Mouse (Mus musculus) bone marrow, adult 2 months (tissue): ENCODE measurements around the gene Msrb1. TPM values are rescaled to one million over a fixed set of nuclear protein-coding genes. Genes with fewer than 3 reads are reported as not detected.
A peak's percentile ranks its signal among the peaks of the same experiment; 100 is the strongest.

Source experiments
- H3K27ac ChIP-seq: fragments of 200-500 bp; 2 replicates; pipeline ENCODE4 v1.5.1; 2012; ENCODE audit warnings: low read depth, mild to moderate bottlenecking, control low read depth, inconsistent platforms, low read length; ENCODE audit not compliant: control insufficient read depth, poor library complexity, insufficient read depth
- H3K4me1 ChIP-seq: fragments of 200-500 bp; 2 replicates; pipeline ENCODE4 v1.6.1; 2011; ENCODE audit warnings: low read length; ENCODE audit not compliant: control insufficient read depth, insufficient read depth
- H3K4me3 ChIP-seq: fragments of 200-500 bp; replicated peaks from 2 replicates; pipeline ENCODE3; 2011; ENCODE audit warnings: mild to moderate bottlenecking, low read depth, low read length, control low read depth; ENCODE audit not compliant: control insufficient read depth
- CTCF ChIP-seq: fragments of 200-500 bp; IDR thresholded peaks from 2 replicates; pipeline ENCODE4 v1.5.1; 2011; ENCODE audit warnings: low read length, control low read depth; ENCODE audit not compliant: control insufficient read depth, insufficient read depth
- POLR2A ChIP-seq: fragments of 200-500 bp; IDR thresholded peaks from 2 replicates; pipeline ENCODE4 v1.6.1; 2011; ENCODE audit warnings: low read depth, mild to moderate bottlenecking, control low read depth, low read length, borderline replicate concordance; ENCODE audit not compliant: control insufficient read depth
- WGBS: fragments of 180-500 bp; shearing (Covaris S2); methylation state at CpG from one replicate; pipeline ENCODE4 v1.1.7; 2018; 5-methylcytosine and 5-hydroxymethylcytosine counted together
- polyA plus RNA-seq: library from polyadenylated mRNA; stranded (reverse); fragments of >200 nt; gene quantifications from 2 replicates; pipeline ENCODE4 v1.2.4, GENCODE M21; 2011; ENCODE audit warnings: low replicate concordance; ENCODE audit not compliant: missing spikeins, insufficient read depth, insufficient read length

The Msrb1 gene
- 106 and 309 TPM in 2 replicates for polyA plus RNA-seq

DNA sequence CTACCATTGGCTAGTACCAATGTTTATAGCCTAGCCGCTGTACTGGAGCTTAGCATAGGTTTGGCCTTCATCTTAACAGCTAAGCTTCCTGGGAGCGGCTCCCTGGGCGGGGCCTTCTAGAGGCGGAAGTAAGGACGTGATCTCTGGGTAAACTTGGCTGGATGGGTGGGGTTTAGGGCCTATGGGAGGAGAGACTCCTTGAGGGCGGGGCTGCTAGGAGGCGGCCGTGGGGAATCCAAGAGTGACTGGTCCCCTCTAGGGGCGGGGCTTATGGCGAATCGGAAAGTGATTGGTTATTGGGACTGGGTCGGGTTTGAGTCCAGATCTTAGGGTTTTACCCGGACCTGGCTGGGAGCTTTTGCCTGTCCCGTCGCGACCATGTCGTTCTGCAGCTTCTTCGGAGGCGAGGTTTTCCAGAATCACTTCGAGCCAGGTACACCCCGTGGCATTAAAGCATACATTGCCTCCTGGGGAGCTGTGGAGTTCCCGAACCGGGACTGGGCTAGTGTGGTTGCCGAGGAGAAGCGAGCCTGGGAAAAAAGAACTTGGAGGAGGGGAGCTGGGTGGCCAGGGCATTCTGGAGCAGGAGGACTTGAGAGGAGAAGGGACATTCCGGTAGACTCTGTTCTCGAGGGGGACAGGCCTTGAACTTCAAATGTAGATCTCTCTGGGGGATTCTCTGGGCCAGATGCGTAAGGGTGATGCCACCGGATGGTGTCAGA is at the start of gene Msrb1:
Gene Msrb1 (plus strand): TSS at position 313 of the 722 bp plus-strand sequence.
- Histone ChIP-seq H3K4me1 (no peaks in the 10 kb centered on the region; the same call in none of the 2 replicates), H3K27ac (peak within 1 kb of the TSS; percentile 87), H3K4me3 (peak within 1 kb of the TSS; percentile 86)
- WGBS, result 1% methylated on average over 29 of the region's 29 CpGs
- TF ChIP-seq POLR2A (peak; percentile 89), CTCF (0 out of 2 replicates have a peak, but pooled peaks have one; percentile 5)

DNA sequence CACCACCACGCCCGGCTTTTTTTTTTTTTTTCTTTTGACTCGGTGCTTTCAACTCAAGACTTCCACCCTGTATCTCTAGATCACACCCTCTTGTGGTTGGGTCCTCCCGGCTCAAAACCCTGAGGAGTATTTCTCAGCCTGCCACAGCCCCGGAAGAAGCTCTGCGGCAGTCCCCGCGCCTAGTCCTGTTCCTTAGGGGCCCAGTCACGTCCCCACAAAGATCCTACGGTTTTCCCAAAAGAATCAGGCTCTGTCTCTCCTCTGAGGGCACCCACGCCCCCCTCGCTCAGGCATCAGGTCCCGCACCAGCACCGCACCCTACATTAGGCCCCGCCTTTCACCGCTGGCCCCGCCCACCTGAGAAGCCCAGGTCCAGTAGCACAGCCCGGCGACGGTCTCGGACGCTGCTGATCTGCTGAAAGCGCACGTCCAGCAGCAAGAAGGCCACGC is 49.3 kb upstream of the Msrb1 start:
- Histone ChIP-seq H3K4me1 (no peaks in the 10 kb centered on the region), H3K4me3 (peak overlapping the region; percentile 62), H3K27ac (no peak overlapping the region)
- TF ChIP-seq CTCF, result no peak
- no peak; the same call in 1 of the 2 replicates for TF ChIP-seq POLR2A
- under 1% methylated on average over 25 of the region's 25 CpGs for WGBS

DNA sequence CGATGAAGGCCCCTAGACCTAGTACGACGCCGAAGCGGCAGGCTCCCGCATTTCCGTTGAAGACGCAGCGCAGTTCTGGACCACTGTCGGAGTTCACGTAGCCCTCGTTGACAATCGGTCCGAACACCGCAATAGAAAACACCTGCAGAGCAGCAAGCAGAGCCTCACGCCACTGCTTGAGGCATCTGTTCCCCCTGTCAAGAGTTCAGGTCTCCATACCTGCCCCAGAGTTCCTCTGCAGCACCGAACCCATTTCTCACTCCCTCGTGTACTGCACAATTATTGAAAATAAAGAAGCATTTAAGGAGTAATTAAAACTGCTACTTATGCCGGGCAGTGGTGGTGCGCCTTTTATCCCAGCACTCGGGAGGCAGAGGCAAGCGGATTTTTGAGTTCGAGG is 48.8 kb upstream of the Msrb1 start:
- Histone ChIP-seq H3K27ac (no peak overlapping the region), H3K4me1 (no peaks in the 10 kb centered on the region), H3K4me3 (peak overlapping the region; percentile 62)
- WGBS, result 20% methylated on average over 23 of the region's 23 CpGs
- TF ChIP-seq CTCF (no peak), POLR2A (no peak)

DNA sequence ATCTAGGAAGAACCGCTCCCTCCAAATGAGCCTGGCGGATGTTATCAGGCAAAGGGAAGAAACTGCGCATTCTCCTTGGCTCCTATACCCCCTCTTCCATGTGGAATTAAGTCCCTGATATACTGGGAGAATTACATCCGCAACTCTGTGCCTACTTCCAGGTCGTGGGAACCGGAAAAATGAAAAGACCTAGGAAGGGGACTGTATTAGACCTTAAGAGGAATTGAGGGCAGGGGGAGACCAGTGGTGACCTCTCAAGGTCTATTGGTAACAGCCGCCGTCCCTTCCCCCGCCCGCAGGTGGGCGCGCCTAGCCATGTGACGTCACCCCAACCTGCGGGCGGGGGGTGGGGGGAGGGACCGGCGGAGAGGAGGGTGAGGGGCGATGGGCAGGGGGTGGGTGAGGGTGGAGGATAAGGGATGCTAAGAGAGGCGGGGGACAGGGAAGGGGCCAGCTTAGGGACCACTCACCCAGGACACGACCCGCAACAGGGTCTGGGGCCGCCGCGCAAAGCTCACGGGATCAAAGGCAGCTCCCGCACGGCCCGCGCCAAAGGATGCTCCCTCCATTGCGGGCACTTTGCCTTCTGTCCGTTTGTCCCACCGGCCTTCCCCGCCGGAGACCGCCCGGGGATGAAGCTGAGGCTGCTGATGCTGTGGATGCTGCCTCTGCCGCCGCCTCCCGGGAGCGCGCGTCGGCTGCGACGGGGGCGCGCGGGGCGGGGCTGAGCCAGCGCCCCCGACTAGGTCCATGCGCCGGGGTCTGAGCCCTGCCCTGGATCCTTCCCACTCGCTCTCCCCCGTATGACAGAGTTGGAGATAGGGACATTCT is 47.0 kb upstream of the Msrb1 start, which contains the start of gene Syngr3:
Gene Syngr3 (minus strand): TSS at position 705 of the 831 bp plus-strand sequence.
- no peak for TF ChIP-seq CTCF
- no peak for TF ChIP-seq POLR2A
- 3% methylated on average over 55 of the region's 55 CpGs for WGBS
- H3K4me1 ChIP-seq, result no peaks in the 10 kb centered on the region
- no peak within 1 kb of the TSS for H3K4me3 ChIP-seq
- no peak within 1 kb of the TSS for H3K27ac ChIP-seq

DNA sequence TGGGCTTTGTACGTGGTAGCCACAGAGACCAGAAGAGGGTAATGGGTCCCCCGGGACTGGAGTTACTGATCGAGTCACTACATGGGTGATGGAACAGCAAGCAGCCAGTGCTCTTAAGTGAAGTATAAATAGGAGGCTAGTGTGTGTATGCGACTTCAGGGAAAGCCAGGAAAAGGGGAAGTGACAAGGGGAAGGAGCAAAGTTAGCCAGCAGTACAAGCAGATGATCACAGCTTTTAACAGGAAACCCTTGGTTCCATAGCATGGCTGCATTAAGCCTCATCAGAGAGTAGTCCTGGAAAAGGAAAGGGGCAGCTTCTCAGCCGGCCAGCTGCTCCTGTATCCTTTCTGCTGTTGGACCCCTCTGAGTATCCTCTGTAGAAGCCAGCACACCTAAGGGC is 44.1 kb upstream of the Msrb1 start:
- 45% methylated on average over 5 of the region's 5 CpGs for WGBS
- no peak overlapping the region for H3K4me3 ChIP-seq
- no peaks in the 10 kb centered on the region; the same call in 1 of the 2 replicates for H3K4me1 ChIP-seq
- H3K27ac ChIP-seq, result no peak overlapping the region
- TF ChIP-seq CTCF (no peak), POLR2A (no peak)

DNA sequence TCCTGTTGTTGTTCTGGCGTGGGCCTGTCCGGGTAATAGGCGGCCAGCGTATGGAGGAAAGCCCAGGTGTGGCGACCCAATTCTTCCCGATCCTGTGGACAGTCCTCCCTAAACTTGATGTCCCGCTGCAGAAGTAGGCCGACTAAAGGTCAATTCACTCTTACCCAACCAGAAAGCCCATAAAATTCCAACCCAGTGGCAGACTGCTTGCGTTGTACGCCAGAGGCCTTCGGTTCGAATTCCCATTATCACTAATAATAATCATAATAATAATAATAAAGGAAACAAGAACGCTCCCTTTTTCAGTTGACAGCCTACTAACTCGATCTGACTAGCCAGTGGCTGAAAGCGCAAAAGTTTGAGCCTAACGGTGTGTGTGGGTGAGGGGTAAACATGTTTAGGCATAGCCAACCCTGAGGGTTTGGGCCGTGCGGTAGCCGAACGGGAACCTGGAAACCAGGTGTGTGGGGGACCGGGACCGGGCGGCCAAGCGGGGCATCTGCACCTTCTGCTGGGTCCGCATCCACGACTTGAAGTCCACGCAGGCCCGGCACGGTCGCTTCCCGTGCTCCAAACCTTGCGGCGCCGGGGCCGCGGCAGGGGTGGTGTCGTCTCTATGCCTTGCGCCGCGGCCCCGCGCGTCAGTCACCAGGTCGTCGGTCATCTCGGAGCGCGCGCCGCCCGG is 41.0 kb upstream of the Msrb1 start:
- Histone ChIP-seq H3K4me3 (peak overlapping the region; percentile 69), H3K4me1 (no peaks in the 10 kb centered on the region; the same call in 1 of the 2 replicates), H3K27ac (peak overlapping the region; percentile 83)
- no peak for TF ChIP-seq CTCF
- TF ChIP-seq POLR2A, result no peak
- WGBS, result 17% methylated on average over 51 of the region's 51 CpGs

DNA sequence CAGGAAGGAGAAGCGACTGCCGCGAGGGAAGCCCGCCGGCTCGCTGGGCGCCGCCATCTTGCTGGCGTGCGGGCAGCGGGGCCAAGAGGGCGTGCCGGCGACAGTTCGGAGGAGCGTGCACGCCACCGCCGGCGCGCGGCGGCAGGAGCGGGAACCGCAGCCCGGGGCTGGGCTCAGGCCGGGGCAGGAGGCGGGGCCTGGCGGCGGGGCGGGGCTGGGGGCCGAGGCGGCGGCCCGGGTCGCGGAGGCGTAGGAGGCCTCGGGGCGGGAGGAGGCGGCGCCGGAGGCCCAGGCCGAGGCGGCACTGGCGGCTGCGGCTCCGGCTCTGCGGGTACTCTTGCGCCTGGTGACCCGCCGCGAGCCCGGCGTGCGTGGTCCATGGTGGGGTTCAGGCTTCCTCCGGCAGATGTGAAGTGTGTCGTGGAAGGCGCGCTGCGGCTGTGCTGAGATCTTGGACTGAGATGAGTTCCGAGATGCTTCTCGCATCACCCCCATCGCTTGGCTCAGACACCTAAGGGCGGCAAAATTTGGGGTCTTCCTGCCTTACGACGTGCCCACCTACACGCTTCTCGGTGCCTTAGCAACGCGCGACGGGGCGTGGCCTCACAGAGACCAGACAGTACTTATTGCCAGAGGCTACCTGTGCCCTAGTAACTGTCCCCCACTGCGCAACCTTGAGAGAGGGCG is 40.3 kb upstream of the Msrb1 start, which contains the start of the genes Gfer and Noxo1:
Gene Gfer (minus strand): TSS at position 146 of the 687 bp plus-strand sequence.
Gene Noxo1 (plus strand): TSS at position 224 of the 687 bp plus-strand sequence.
- H3K4me3 ChIP-seq, result peak within 1 kb of the TSS; percentile 95
- 0 out of 2 replicates have a peak, but pooled peaks have one; percentile 8 for TF ChIP-seq CTCF
- TF ChIP-seq POLR2A, result peak; percentile 62; the same call in 1 of the 2 replicates
- H3K27ac ChIP-seq, result peak within 1 kb of the TSS; percentile 83
- WGBS, result under 1% methylated on average over 76 of the region's 76 CpGs
- H3K4me1 ChIP-seq, result no peaks in the 10 kb centered on the region; the same call in 1 of the 2 replicates
